Mouse (Mus musculus) midbrain, embryonic 14.5 days (tissue): ENCODE data around the gene Rgsl1. TPM values are rescaled to one million over a fixed set of nuclear protein-coding genes. Genes with fewer than 3 reads are reported as not detected.

Source experiments
- ATAC-seq: fragments of 200-750 bp; cut with Nextera tagmentation; 2 replicates; pipeline ENCODE4 v1.8.0; 2017; ENCODE audit warnings: moderate number of reproducible peaks, moderate library complexity; ENCODE audit not compliant: low FRiP score, low TSS enrichment
- DNase-seq: peaks from one replicate; pipeline ENCODE4 v3.0.0-alpha.2; 2015
- H3K27ac ChIP-seq: fragments of 300-500 bp; sonication (generic); replicated peaks from 2 replicates; pipeline ENCODE4 v1.5.1; 2014; ENCODE audit warnings: mild to moderate bottlenecking, low read depth, low read length, moderate library complexity
- H3K27me3 ChIP-seq: fragments of 300-500 bp; sonication (generic); 2 replicates; pipeline ENCODE4 v1.6.1; 2014; ENCODE audit warnings: low read length, control low read depth, mixed read lengths; ENCODE audit not compliant: control insufficient read depth, insufficient read depth
- H3K36me3 ChIP-seq: fragments of 300-500 bp; sonication (generic); 2 replicates; pipeline ENCODE4 v1.6.1; 2014; ENCODE audit warnings: low read length, control low read depth; ENCODE audit not compliant: control insufficient read depth, insufficient read depth
- H3K4me1 ChIP-seq: fragments of 300-500 bp; sonication (generic); 2 replicates; pipeline ENCODE4 v1.6.1; 2014; ENCODE audit warnings: mild to moderate bottlenecking, antibody characterized with exemption, low read length, control low read depth; ENCODE audit not compliant: control insufficient read depth, insufficient read depth
- H3K4me2 ChIP-seq: fragments of 300-500 bp; sonication (generic); 2 replicates; pipeline ENCODE4 v1.6.1; 2014; ENCODE audit warnings: mild to moderate bottlenecking, low read length, moderate library complexity
- H3K4me3 ChIP-seq: fragments of 300-500 bp; sonication (generic); replicated peaks from 2 replicates; pipeline ENCODE4 v1.5.1; 2014; ENCODE audit warnings: low read depth, low read length
- H3K9ac ChIP-seq: fragments of 300-500 bp; sonication (generic); replicated peaks from 2 replicates; pipeline ENCODE4 v1.6.1; 2014; ENCODE audit warnings: mild to moderate bottlenecking, low read length, moderate library complexity
- H3K9me3 ChIP-seq: fragments of 300-500 bp; sonication (generic); 2 replicates; pipeline ENCODE4 v1.6.1; 2016; ENCODE audit warnings: low read length, control low read depth, mixed read lengths; ENCODE audit not compliant: control insufficient read depth
- WGBS: fragments of 180-500 bp; shearing (Covaris S2); extraction: QIAGEN DNeasy Blood & Tissue Kit; methylation state at CpG from one replicate; pipeline ENCODE4 v1.1.7; 2014; 5-methylcytosine and 5-hydroxymethylcytosine counted together
- polyA plus RNA-seq: library from polyadenylated mRNA; unstranded; fragments of >200 nt; fragmentation: Nextera tagmentation; extraction: Ambion mirVana; gene quantifications from 2 replicates; pipeline ENCODE4 v1.2.1, GENCODE M21; 2014

Gene Rgsl1
- polyA plus RNA-seq, 1 experiment from 2014 or later, result 0.20 TPM

GRCm38 (mm10) chr1:153741551-153742316 is 102.2 kb downstream of the Rgsl1 start:
- ATAC-seq (no peak), DNase-seq (no peak)
- 58% methylated on average over 18 of the region's 18 CpGs for whole genome bisulfite sequencing
- H3K9ac ChIP-seq, result peak overlapping the region; percentile 12; the same call in 1 of the 2 replicates
- peaks cover 36% of the 10 kb centered on the region for H3K4me1 ChIP-seq
- H3K4me3 ChIP-seq, result peak overlapping the region; percentile 41
- H3K27ac ChIP-seq, result no peak overlapping the region
- H3K27me3 ChIP-seq, result peaks cover 2% of the 10 kb centered on the region
- H3K9me3 ChIP-seq, result no peaks in the 10 kb centered on the region
- peak overlapping the region; percentile 81 for H3K4me2 ChIP-seq
- 0 out of 2 replicates have a peak, but pooled peaks cover 3% of the 10 kb centered on the region for H3K36me3 ChIP-seq

GRCm38 (mm10) chr1:153740775-153741400 is 103.1 kb downstream of the Rgsl1 start:
- WGBS, result 21% methylated on average over 12 of the region's 12 CpGs
- peaks cover 2% of the 10 kb centered on the region for H3K27me3 ChIP-seq
- H3K4me3 ChIP-seq, result peak overlapping the region; percentile 41
- H3K9me3 ChIP-seq, result no peaks in the 10 kb centered on the region
- DNase-seq, result peak; percentile 40
- H3K27ac ChIP-seq, result no peak overlapping the region
- H3K36me3 ChIP-seq, result 0 out of 2 replicates have a peak, but pooled peaks cover 3% of the 10 kb centered on the region
- H3K4me1 ChIP-seq, result peaks cover 40% of the 10 kb centered on the region
- peak overlapping the region; percentile 81 for H3K4me2 ChIP-seq
- H3K9ac ChIP-seq, result peak overlapping the region; percentile 44
- ATAC-seq, result no peak

- Histone ChIP-seq H3K27me3 (peaks cover 2% of the 10 kb centered on the region), H3K36me3 (0 out of 2 replicates have a peak, but pooled peaks cover 3% of the 10 kb centered on the region), H3K27ac (no peak within 1 kb of the TSS), H3K9ac (peak within 1 kb of the TSS; percentile 44), H3K4me1 (peaks cover 40% of the 10 kb centered on the region), H3K9me3 (no peaks in the 10 kb centered on the region), H3K4me3 (peak within 1 kb of the TSS; percentile 41), H3K4me2 (peak within 1 kb of the TSS; percentile 81)
- peak; percentile 79 for ATAC-seq
- WGBS, result under 1% methylated on average over 28 of the region's 28 CpGs
- DNase-seq, result peak; percentile 91
Observed at GRCm38 (mm10) chr1:153740145-153740544, 103.8 kb downstream of the Rgsl1 start, which contains the start of gene Rgs16. Gene Rgs16 (plus strand): TSS chr1:153740349.

GRCm38 (mm10) chr1:153739437-153740015 is 104.4 kb downstream of the Rgsl1 start:
- no peak overlapping the region for H3K27ac ChIP-seq
- peak overlapping the region; percentile 41 for H3K4me3 ChIP-seq
- H3K4me2 ChIP-seq, result peak overlapping the region; percentile 81
- no peak overlapping the region for H3K9ac ChIP-seq
- no peak for ATAC-seq
- H3K9me3 ChIP-seq, result no peaks in the 10 kb centered on the region
- DNase-seq, result peak; percentile 40
- H3K27me3 ChIP-seq, result peaks cover 2% of the 10 kb centered on the region
- 20% methylated on average over 13 of the region's 13 CpGs for WGBS
- 0 out of 2 replicates have a peak, but pooled peaks cover 3% of the 10 kb centered on the region for H3K36me3 ChIP-seq
- H3K4me1 ChIP-seq, result peaks cover 40% of the 10 kb centered on the region

- Histone ChIP-seq H3K36me3 (no peaks in the 10 kb centered on the region), H3K4me2 (peak overlapping the region; percentile 19), H3K27ac (peak overlapping the region; percentile 60), H3K9me3 (no peaks in the 10 kb centered on the region), H3K9ac (peak overlapping the region; percentile 26; the same call in 1 of the 2 replicates), H3K4me1 (peaks cover 46% of the 10 kb centered on the region), H3K4me3 (no peak overlapping the region), H3K27me3 (peaks cover 2% of the 10 kb centered on the region)
- DNase-seq (peak; percentile 85), ATAC-seq (no peak)
- 12% methylated on average over 9 of the region's 9 CpGs for WGBS
Observed at GRCm38 (mm10) chr1:153737101-153738085, 106.5 kb downstream of the Rgsl1 start.

GRCm38 (mm10) chr1:153736096-153736495 is 107.8 kb downstream of the Rgsl1 start:
- no peak overlapping the region for H3K4me3 ChIP-seq
- peaks cover 38% of the 10 kb centered on the region for H3K4me1 ChIP-seq
- H3K36me3 ChIP-seq, result no peaks in the 10 kb centered on the region
- no peak overlapping the region for H3K4me2 ChIP-seq
- no peak overlapping the region for H3K27ac ChIP-seq
- ATAC-seq (no peak), DNase-seq (no peak)
- peaks cover 2% of the 10 kb centered on the region for H3K27me3 ChIP-seq
- 75% methylated on average over 6 of the region's 6 CpGs for WGBS
- no peaks in the 10 kb centered on the region for H3K9me3 ChIP-seq
- H3K9ac ChIP-seq, result no peak overlapping the region

GRCm38 (mm10) chr1:153734866-153735265 is 109.1 kb downstream of the Rgsl1 start:
- Histone ChIP-seq H3K4me2 (no peak overlapping the region), H3K4me1 (peaks cover 34% of the 10 kb centered on the region), H3K9me3 (no peaks in the 10 kb centered on the region), H3K27me3 (peaks cover 2% of the 10 kb centered on the region), H3K36me3 (no peaks in the 10 kb centered on the region), H3K27ac (no peak overlapping the region), H3K9ac (no peak overlapping the region), H3K4me3 (no peak overlapping the region)
- ATAC-seq (no peak), DNase-seq (no peak)
- WGBS, result 87% methylated on average over 4 of the region's 4 CpGs

- Histone ChIP-seq H3K4me1 (peaks cover 29% of the 10 kb centered on the region), H3K4me2 (no peak overlapping the region), H3K9ac (no peak overlapping the region), H3K36me3 (no peaks in the 10 kb centered on the region), H3K9me3 (no peaks in the 10 kb centered on the region), H3K27ac (no peak overlapping the region), H3K27me3 (no peaks in the 10 kb centered on the region; the same call in 1 of the 2 replicates), H3K4me3 (no peak overlapping the region)
- ATAC-seq, result no peak
- DNase-seq, result peak; percentile 31
- 32% methylated on average over 9 of the region's 9 CpGs for WGBS
Observed at GRCm38 (mm10) chr1:153733181-153733580, 110.8 kb downstream of the Rgsl1 start.
